Mouse (Mus musculus) adrenal gland, postnatal 10 days (tissue): ENCODE results near the gene Gm10961. TPM values are rescaled to one million over a fixed set of nuclear protein-coding genes. Genes with fewer than 3 reads are reported as not detected.

Experiments
- DNase-seq: peaks from one replicate; pipeline ENCODE4 v3.0.0; 2021; ENCODE audit warnings: mixed read lengths
- total RNA-seq, 2 experiments: library from RNA; stranded (reverse); gene quantifications; 2 replicates each; pipeline ENCODE4 v1.2.3; 2021

Gene Gm10961
- total RNA-seq, 2 experiments from 2014 or later, result not detected

- no peak for DNase-seq
These were observed 25.8 kb downstream of the Gm10961 start for GRCm38 (mm10) chr3:107656888-107657287.

GRCm38 (mm10) chr3:107659000-107659399 is 27.9 kb downstream of the Gm10961 start:
- DNase-seq, result no peak

GRCm38 (mm10) chr3:107664641-107665040 is 33.5 kb downstream of the Gm10961 start:
- DNase-seq, result no peak

GRCm38 (mm10) chr3:107667426-107667825 is 36.3 kb downstream of the Gm10961 start:
- no peak for DNase-seq

GRCm38 (mm10) chr3:107668786-107669185 is 37.7 kb downstream of the Gm10961 start:
- no peak for DNase-seq

- DNase-seq, result no peak
These were observed 39.4 kb downstream of the Gm10961 start for GRCm38 (mm10) chr3:107670500-107670899.

- no peak for DNase-seq
These were observed 40.4 kb downstream of the Gm10961 start for GRCm38 (mm10) chr3:107671509-107671908.

GRCm38 (mm10) chr3:107680790-107681576 is 49.9 kb downstream of the Gm10961 start:
- DNase-seq, result peak; percentile 52

Other genes with a start within 250 kb of the Gm10961 start
- 10 to 100 TPM in 1 of 2 experiments, 1 to 10 TPM in 1; 7.7 to 10.5 TPM for gene Kcnc4, start 171.8 kb upstream of the Gm10961 start, total RNA-seq
- gene Slc6a17, start 113.3 kb upstream of the Gm10961 start, total RNA-seq, result 1 to 10 TPM; 2.5 to 3.7 TPM
- not detected for gene Ubl4b, start 76.2 kb upstream of the Gm10961 start, total RNA-seq
- not detected for gene Alx3, start 36.3 kb upstream of the Gm10961 start, total RNA-seq
- gene Strip1, start 372 bp downstream of the Gm10961 start, total RNA-seq, result 10 to 100 TPM; 30.2 to 36.4 TPM
- gene Ahcyl1, start 65.2 kb downstream of the Gm10961 start, total RNA-seq, result 100 to 1,000 TPM; 249 to 285 TPM
- 10 to 100 TPM; 15.6 to 18.3 TPM for gene Csf1, start 129.1 kb downstream of the Gm10961 start, total RNA-seq
- not detected for gene Eps8l3, start 245.9 kb downstream of the Gm10961 start, total RNA-seq